Mouse (Mus musculus) intestine, embryonic 16.5 days (tissue): ENCODE measurements around the gene Myo9a. TPM values are rescaled to one million over a fixed set of nuclear protein-coding genes. Genes with fewer than 3 reads are reported as not detected.
"Not testable (repeated sequence)": the region's sequence is repeated elsewhere in the genome, so short reads cannot be mapped to it uniquely, and the experiment has no call there.

Experiments
- ATAC-seq: fragments of 200-750 bp; cut with Nextera tagmentation; 2 replicates; pipeline ENCODE4 v1.8.0; 2017; ENCODE audit warnings: moderate TSS enrichment, moderate library complexity
- H3K27ac ChIP-seq: fragments of 300-500 bp; sonication (generic); 2 replicates; pipeline ENCODE4 v1.5.1; 2014; ENCODE audit warnings: mild to moderate bottlenecking, low read length
- H3K27me3 ChIP-seq: fragments of 300-500 bp; sonication (generic); replicated peaks from 2 replicates; pipeline ENCODE4 v1.6.1; 2014; ENCODE audit warnings: low read length, control low read depth, mixed read lengths; ENCODE audit not compliant: control insufficient read depth, insufficient read depth
- H3K36me3 ChIP-seq: fragments of 300-500 bp; sonication (generic); 2 replicates; pipeline ENCODE4 v1.6.1; 2014; ENCODE audit warnings: low read length, control low read depth; ENCODE audit not compliant: control insufficient read depth, insufficient read depth
- H3K4me1 ChIP-seq: fragments of 300-500 bp; sonication (generic); 2 replicates; pipeline ENCODE4 v1.6.1; 2014; ENCODE audit warnings: low read length, control low read depth, mixed read lengths; ENCODE audit not compliant: control insufficient read depth, insufficient read depth
- H3K4me2 ChIP-seq: fragments of 300-500 bp; sonication (generic); 2 replicates; pipeline ENCODE4 v1.6.1; 2014; ENCODE audit warnings: low read depth, low read length, control low read depth
- H3K4me3 ChIP-seq: fragments of 300-500 bp; sonication (generic); 2 replicates; pipeline ENCODE4 v1.5.1; 2014; ENCODE audit warnings: mild to moderate bottlenecking, low read length
- H3K9ac ChIP-seq: fragments of 300-500 bp; sonication (generic); 2 replicates; pipeline ENCODE4 v1.6.1; 2014; ENCODE audit warnings: low read depth, low read length
- H3K9me3 ChIP-seq: fragments of 300-500 bp; sonication (generic); 2 replicates; pipeline ENCODE4 v1.6.1; 2016; ENCODE audit warnings: low read length, control low read depth; ENCODE audit not compliant: control insufficient read depth
- WGBS: fragments of 180-500 bp; shearing (Covaris S2); extraction: QIAGEN DNeasy Blood & Tissue Kit; methylation state at CpG from one replicate; pipeline ENCODE4 v1.1.7; 2014; 5-methylcytosine and 5-hydroxymethylcytosine counted together
- polyA plus RNA-seq: library from polyadenylated mRNA; unstranded; fragments of >200 nt; fragmentation: Nextera tagmentation; extraction: Ambion mirVana; gene quantifications from 2 replicates; pipeline ENCODE4 v1.2.1, GENCODE M21; 2015

Gene Myo9a
- polyA plus RNA-seq, 1 experiment from 2014 or later: 10.2 TPM

DNA sequence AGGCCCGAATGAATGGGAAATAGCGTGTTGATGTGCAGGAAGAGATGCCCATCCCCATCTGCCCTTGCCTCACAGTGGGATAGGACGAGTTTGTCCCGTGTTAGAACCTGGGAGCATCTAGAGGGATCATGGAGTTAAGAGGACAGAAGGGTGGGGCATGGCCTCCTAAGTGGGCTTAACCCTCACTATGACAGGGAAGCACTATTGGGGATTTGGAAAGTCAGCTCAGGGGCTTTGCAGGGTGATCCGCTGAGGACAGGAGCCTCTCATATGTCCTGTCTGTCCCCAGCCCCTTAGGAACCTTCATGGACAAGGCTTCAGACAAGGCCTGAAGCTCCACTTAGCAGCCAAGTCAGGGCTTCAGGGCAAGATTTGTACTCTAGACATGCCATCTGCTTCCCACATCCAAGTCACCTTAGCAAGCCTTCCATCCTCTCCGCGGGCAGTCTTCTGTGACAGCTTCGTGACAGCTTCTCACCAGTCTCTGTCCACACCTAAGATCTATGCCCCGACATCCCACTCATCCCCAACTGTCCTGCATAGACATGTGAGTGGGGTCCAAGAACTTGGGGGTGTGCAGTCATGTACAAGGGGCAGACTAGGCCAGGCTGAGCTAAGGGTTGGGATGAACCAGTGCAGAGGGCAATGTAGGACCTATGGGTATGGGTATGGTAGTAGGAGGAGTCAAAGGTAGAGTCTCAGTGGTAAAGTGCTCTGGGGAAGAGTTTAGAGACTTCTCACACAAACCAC lies 200.5 kb downstream of the Myo9a start:
- Histone ChIP-seq H3K27me3 (no peaks in the 10 kb centered on the region), H3K9ac (no peak overlapping the region), H3K4me1 (peaks cover 47% of the 10 kb centered on the region), H3K9me3 (no peaks in the 10 kb centered on the region), H3K27ac (peak overlapping the region; percentile 35; the same call in 1 of the 2 replicates), H3K4me2 (no peak overlapping the region), H3K36me3 (no peaks in the 10 kb centered on the region), H3K4me3 (no peak overlapping the region)
- no peak for ATAC-seq
- 91% methylated on average over 9 of the region's 9 CpGs for whole genome bisulfite sequencing

DNA sequence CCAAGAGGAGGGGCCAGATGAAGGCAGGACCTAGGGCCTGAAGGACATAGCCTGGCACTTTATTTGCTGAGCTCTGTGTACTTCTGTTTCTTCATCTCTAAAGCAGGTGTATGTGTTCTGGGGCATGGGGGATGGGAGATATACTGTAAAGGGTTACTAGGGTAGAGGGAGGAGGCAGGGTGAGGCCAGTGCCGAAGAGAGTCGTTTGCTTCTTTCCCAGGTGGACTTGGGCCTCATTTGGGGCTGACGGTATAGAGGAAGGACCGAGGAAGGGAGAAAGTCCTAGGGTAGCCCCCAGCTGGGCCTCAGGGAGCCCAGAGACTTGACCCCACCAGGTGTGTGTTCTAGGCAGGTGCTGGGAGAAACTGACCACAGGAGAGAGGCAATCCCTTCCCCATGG lies 201.2 kb downstream of the Myo9a start:
- 0 out of 2 replicates have a peak overlapping the region, but pooled peaks have one; percentile 30 for H3K4me2 ChIP-seq

DNA sequence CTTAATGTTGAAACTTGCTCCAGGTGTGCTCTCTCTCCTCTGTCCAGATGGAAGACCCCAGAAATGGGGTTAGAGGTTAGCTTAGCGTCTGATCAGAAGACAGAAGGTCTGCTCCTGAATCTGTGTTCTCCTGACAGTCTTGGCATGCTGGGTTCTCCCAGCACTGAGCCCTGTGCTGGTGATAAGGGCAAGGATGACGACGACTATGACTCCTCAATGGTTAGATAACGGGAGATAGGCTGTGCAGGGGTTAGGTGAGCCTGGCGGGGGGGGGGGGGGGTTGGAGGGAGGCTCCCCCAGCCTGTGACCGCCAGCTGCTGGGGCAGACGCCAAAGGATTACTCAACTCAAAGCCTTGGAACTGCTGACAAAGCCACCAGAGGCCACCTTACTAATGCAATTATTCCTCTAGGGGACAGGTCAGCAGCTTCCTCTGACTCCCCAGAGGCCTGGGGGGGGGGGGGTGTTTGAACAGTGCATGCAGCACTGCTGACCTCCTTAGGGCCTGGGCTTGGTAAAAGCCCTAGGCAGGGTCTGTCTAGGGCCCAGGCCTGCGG lies 201.9 kb downstream of the Myo9a start:
- ATAC-seq: peak; percentile 79
- Histone ChIP-seq H3K27ac (peak overlapping the region; percentile 92), H3K4me2 (0 out of 2 replicates have a peak overlapping the region, but pooled peaks have one; percentile 30), H3K27me3 (no peaks in the 10 kb centered on the region), H3K4me1 (peaks cover 50% of the 10 kb centered on the region), H3K4me3 (no peak overlapping the region; the same call in 1 of the 2 replicates), H3K9ac (peak overlapping the region; percentile 40), H3K36me3 (no peaks in the 10 kb centered on the region), H3K9me3 (no peaks in the 10 kb centered on the region)
- WGBS: 47% methylated on average over 8 of the region's 8 CpGs

More for the DNA sequence above, 201.2 kb downstream of the Myo9a start:
- Histone ChIP-seq H3K4me3 (no peak overlapping the region; the same call in 1 of the 2 replicates), H3K9ac (peak overlapping the region; percentile 40), H3K27me3 (no peaks in the 10 kb centered on the region), H3K9me3 (no peaks in the 10 kb centered on the region), H3K36me3 (no peaks in the 10 kb centered on the region), H3K27ac (peak overlapping the region; percentile 92), H3K4me1 (peaks cover 50% of the 10 kb centered on the region)
- 44% methylated on average over 4 of the region's 4 CpGs for WGBS
- peak; percentile 84 for ATAC-seq

DNA sequence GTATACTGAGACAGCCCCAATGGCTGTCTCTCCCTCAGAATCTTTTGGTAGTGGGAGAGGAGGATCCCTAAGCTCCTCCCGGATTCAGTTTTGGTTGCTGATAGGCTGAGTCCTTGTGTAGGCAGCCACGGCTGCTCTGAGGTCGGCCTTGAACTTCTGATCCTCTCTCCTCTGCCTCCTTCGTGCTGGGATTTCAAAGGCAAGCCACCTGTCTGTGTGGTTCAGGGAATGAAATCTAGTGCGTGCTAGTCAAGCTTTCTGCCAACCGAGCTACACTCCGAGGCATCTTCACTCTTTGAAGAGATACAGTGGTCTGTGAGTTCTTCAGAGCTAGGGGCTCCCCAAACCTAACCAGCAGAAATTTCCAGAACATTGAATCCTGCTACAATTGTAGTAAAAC lies 202.9 kb downstream of the Myo9a start:
- no peak for ATAC-seq
- WGBS: 74% methylated on average over 7 of the region's 7 CpGs
- no peaks in the 10 kb centered on the region for H3K36me3 ChIP-seq
- peak overlapping the region; percentile 12 for H3K9ac ChIP-seq
- H3K4me3 ChIP-seq: no peak overlapping the region
- peaks cover 53% of the 10 kb centered on the region for H3K4me1 ChIP-seq
- H3K27me3 ChIP-seq: no peaks in the 10 kb centered on the region
- peak overlapping the region; percentile 92 for H3K27ac ChIP-seq
- H3K4me2 ChIP-seq: 0 out of 2 replicates have a peak overlapping the region, but pooled peaks have one; percentile 9
- H3K9me3 ChIP-seq: no peaks in the 10 kb centered on the region

DNA sequence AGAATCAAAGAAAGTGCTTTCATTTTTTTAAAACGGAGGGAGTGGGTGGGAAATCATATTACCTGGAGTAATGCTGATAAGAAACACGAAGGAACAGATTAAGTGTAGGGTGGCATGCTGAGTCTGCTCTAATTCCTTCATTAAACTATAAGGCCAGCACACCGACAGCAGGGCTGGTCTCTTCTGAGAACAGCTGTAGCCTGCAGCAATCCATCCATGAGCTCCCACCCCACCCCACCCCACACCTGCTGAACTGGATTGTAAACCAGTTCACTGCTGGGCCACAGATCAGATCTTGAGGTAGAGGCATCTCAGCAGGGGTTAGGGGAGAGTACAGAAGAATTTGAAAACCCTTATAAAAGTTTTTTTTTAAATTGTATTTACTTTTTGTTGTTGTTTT lies 204.5 kb downstream of the Myo9a start:
- H3K9ac ChIP-seq: no peak overlapping the region
- no peak overlapping the region for H3K4me3 ChIP-seq
- WGBS: 47% methylated on average over 3 of the region's 3 CpGs
- no peaks in the 10 kb centered on the region for H3K27me3 ChIP-seq
- no peak overlapping the region for H3K4me2 ChIP-seq
- peaks cover 46% of the 10 kb centered on the region for H3K4me1 ChIP-seq
- H3K27ac ChIP-seq: peak overlapping the region; percentile 65
- ATAC-seq: 0 out of 2 replicates have a peak, but pooled peaks have one; percentile 17
- H3K9me3 ChIP-seq: no peaks in the 10 kb centered on the region
- no peaks in the 10 kb centered on the region for H3K36me3 ChIP-seq

DNA sequence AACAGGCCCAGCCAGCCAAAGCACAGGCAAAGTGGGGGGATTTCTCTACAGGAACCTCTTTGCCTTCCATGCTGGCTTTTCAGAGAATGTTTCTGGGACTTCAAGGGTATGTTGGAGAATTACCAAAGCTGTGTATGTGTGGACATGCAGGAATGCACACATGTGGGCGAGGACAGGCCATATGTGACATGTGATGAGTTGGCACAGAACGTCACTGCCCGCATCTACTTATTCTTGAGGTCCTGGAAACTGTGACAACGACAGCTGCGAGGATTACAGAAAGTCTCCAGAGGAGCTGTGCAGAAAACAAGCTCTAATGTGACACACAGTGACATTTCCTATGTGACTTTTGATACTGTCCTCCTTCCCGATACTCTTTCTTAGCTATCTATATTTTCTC lies 205.0 kb downstream of the Myo9a start:
- Histone ChIP-seq H3K27ac (peak overlapping the region; percentile 65), H3K36me3 (no peaks in the 10 kb centered on the region), H3K4me2 (no peak overlapping the region), H3K9me3 (no peaks in the 10 kb centered on the region), H3K27me3 (no peaks in the 10 kb centered on the region), H3K4me3 (no peak overlapping the region), H3K9ac (peak overlapping the region; percentile 21; the same call in 1 of the 2 replicates), H3K4me1 (peaks cover 46% of the 10 kb centered on the region)
- 74% methylated on average over 6 of the region's 6 CpGs for WGBS
- no peak for ATAC-seq

DNA sequence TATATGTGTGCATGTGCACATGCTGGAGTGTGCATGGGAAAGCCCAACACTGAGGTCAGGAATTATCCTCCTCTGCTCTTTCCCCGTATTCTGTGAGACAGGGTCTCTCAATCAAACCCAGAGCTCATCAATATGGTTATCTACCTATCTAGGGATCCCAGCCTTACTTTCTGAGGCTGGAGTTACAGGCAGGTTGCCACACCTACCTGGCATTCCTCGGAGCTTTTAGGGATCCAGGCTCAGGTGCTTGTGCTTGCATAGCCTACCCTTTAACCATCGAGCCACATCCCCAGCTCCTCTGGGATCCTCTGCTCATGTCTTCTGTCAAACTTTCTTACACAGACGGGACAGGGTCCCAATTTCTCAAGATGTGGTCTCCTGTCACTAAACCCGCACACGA lies 205.8 kb downstream of the Myo9a start:
- WGBS: 27% methylated on average over 6 of the region's 6 CpGs
- no peak overlapping the region for H3K27ac ChIP-seq
- no peaks in the 10 kb centered on the region for H3K9me3 ChIP-seq
- H3K27me3 ChIP-seq: no peaks in the 10 kb centered on the region
- no peak overlapping the region for H3K9ac ChIP-seq
- no peaks in the 10 kb centered on the region for H3K36me3 ChIP-seq
- ATAC-seq: no peak
- peaks cover 42% of the 10 kb centered on the region for H3K4me1 ChIP-seq
- no peak overlapping the region; the same call in 1 of the 2 replicates for H3K4me3 ChIP-seq
- no peak overlapping the region for H3K4me2 ChIP-seq

DNA sequence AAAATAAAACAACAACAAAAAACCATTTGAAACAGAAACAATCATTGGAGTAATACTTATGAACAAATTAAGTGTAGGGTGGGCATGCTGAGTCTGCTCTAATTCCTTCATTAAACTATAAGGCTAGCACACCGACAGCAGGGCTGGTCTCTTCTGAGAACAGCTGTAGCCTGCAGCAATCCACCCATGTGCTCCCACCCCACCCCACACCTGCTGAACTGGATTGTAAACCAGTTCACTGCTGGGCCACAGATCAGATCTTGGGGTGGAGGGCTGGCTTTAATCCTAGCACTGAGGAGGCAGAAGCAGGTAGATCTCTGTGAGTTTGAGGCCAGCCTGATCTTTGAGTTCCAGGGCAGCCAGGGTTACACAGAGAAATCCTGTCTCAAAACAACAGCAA lies 207.4 kb downstream of the Myo9a start:
- H3K36me3 ChIP-seq, H3K9ac ChIP-seq, H3K4me3 ChIP-seq, H3K9me3 ChIP-seq, H3K4me2 ChIP-seq, H3K27me3 ChIP-seq: not testable (repeated sequence)
- peak overlapping the region; percentile 76 for H3K27ac ChIP-seq
- ATAC-seq: peak; percentile 45
- H3K4me1 ChIP-seq: peaks cover 35% of the 10 kb centered on the region
- 44% methylated on average over 1 of the region's 1 CpGs for WGBS

DNA sequence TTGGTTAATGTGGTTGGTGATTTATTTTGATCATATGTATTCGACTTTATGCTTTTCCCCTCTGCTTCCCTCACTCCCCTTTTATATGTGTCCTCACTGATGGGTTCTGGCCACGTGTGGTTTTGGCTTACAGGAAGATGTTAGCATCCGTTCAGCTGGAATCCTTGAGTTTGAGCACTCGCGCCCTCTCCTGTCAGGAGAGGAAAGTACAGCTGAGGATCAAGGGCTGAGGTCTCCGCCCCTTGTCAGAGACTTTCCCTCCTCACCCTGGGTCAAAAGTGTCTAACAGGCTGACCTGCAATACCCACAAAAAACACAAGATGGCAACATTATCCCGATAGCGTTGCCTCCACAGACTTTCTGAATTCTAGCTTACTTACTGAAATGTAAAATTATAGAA lies 208.6 kb downstream of the Myo9a start:
- WGBS: 2% methylated on average over 8 of the region's 8 CpGs
- Histone ChIP-seq H3K4me2 (no peak overlapping the region), H3K36me3 (no peaks in the 10 kb centered on the region)

More for the DNA sequence above, 208.6 kb downstream of the Myo9a start:
- no peak overlapping the region for H3K4me3 ChIP-seq
- H3K9ac ChIP-seq: no peak overlapping the region
- no peaks in the 10 kb centered on the region for H3K27me3 ChIP-seq
- ATAC-seq: peak; percentile 54
- peaks cover 26% of the 10 kb centered on the region for H3K4me1 ChIP-seq
- no peaks in the 10 kb centered on the region for H3K9me3 ChIP-seq
- no peak overlapping the region for H3K27ac ChIP-seq
